23 mouse cellular contexts compared by ENCODE assay signal in the genomic region with DNA sequence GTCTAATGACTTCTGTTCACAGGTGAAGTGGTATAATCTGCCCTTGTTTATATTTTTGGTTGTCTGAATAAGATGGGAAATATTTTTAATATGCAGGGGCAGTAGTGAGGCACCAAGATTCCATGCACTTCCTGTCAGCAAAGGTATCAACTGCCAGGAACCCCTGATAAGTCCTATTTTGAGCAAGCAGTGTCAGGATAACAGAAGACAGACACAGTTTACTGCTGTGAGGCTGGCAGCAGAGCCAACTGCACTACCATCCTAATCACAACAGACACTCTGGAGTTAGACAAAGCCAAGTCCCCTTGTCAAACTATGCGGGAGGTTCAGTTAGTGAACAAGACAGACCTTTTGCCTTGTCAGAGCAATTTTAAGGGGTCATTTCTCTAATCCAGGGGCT. TPM values are rescaled to one million over a fixed set of nuclear protein-coding genes. Genes with fewer than 3 reads are reported as not detected.
DNase-seq lines count a peak whose midpoint lies in the region; ATAC-seq and TF ChIP-seq lines count a peak whose summit lies in the region.
"Had no signal": no experiment of that assay in that cellular context is flagged by ENCODE, and none has a peak within 500 bp of the region (broad histone marks: within the 10 kb centered on the region; RNA-seq: fewer than 3 reads in every experiment).

No protein-coding gene starts in this region.

- no peak for TF ChIP-seq POLR2A in MEL (IDR thresholded peaks at IDR 0.05; ENCODE audit: control insufficient read depth in 1 of 2, insufficient read depth in 1 of 2, low read depth in 1 of 2, low read length in 2 of 2, poor library complexity in 1 of 2)

- H3K27ac ChIP-seq in MEL (ENCODE audit: control insufficient read depth, low read depth, low read length): no peak overlapping the region
- H3K27ac ChIP-seq in heart, embryonic 12.5 days (ENCODE audit: poor library complexity, severe bottlenecking): peak overlapping the region; percentile 93
- H3K27ac ChIP-seq: forebrain, embryonic 10.5 days; hindbrain, embryonic 13.5 days; limb, embryonic 10.5 days; midbrain, embryonic 15.5 days had no signal

- no peaks in the 10 kb centered on the region for H3K79me2 ChIP-seq in MEL (ENCODE audit: control insufficient read depth, insufficient read depth, low read length, poor library complexity)

- H3K4me1 ChIP-seq in MEL (ENCODE audit: control insufficient read depth in 1 of 2, insufficient read depth in 2 of 2, low read length in 2 of 2): peaks cover 23 to 24% of the 10 kb centered on the region in 2 experiments; a peak in 3 of 4 replicates
- H3K4me1 ChIP-seq in heart, embryonic 12.5 days (replicated peaks): peaks cover 43% of the 10 kb centered on the region
- H3K4me1 ChIP-seq: midbrain, embryonic 15.5 days had no signal

- peak; percentile 28 for DNase-seq in MEL (ENCODE audit: low read depth, low spot score)
- peak; percentile 97 for DNase-seq in heart, adult 11 months
- DNase-seq in heart, postnatal 14 days: peak; percentile 23 to 41
- no peak for DNase-seq in adrenal gland, postnatal 25 days
- no peak for DNase-seq in gastrocnemius, postnatal 10 days
- DNase-seq in retina, postnatal 1 day: no peak
- DNase-seq: adrenal gland, postnatal 10 days; cerebellum, adult 11-12 months; forebrain, postnatal 0 days; gastrocnemius, postnatal 14 days; kidney, adult 2 months; kidney, postnatal 14 days; liver, postnatal 0 days; lung, postnatal 14 days; thymus, postnatal 25 days had no signal

- peak; percentile 45 to 61; a peak in 2 of 4 replicates for TF ChIP-seq EP300 in MEL (IDR thresholded peaks at IDR 0.05; ENCODE audit: low read depth in 1 of 2, low read length in 2 of 2)

- 5% methylated on average over 1 of the region's 1 CpGs for WGBS in heart, embryonic 12.5 days

- H3K9me3 ChIP-seq in MEL (replicated peaks; ENCODE audit: insufficient read depth, low read length): no peaks in the 10 kb centered on the region
- H3K9me3 ChIP-seq in heart, embryonic 12.5 days (replicated peaks): no peaks in the 10 kb centered on the region
- H3K9me3 ChIP-seq: forebrain, embryonic 10.5 days; hindbrain, embryonic 13.5 days; limb, embryonic 10.5 days; megakaryocyte, embryonic 14.5 days; midbrain, embryonic 15.5 days had no signal

- H3K36me3 ChIP-seq in MEL (ENCODE audit: control insufficient read depth in 1 of 2, insufficient read depth in 2 of 2, low read length in 2 of 2): peaks cover 0 to 27% of the 10 kb centered on the region in 2 experiments; a peak in 2 of 4 replicates
- peaks cover 45% of the 10 kb centered on the region for H3K36me3 ChIP-seq in heart, embryonic 12.5 days
- H3K36me3 ChIP-seq: forebrain, embryonic 10.5 days; hindbrain, embryonic 13.5 days; limb, embryonic 10.5 days; midbrain, embryonic 15.5 days had no signal

- ATAC-seq in heart, embryonic 12.5 days (ENCODE audit: insufficient number of reproducible peaks, low FRiP score): peak; percentile 82
- ATAC-seq: forebrain, postnatal 0 days; inflammation-experienced regulatory T-cells, adult 6 months; liver, postnatal 0 days; midbrain, embryonic 15.5 days had no signal

- no peak for TF ChIP-seq CTCF in MEL (IDR thresholded peaks at IDR 0.05 in 2 of 3, conservative IDR thresholded peaks at IDR 0.05 in 1 of 3; ENCODE audit: control insufficient read depth in 1 of 3, insufficient read depth in 1 of 3, low read depth in 2 of 3, low read length in 3 of 3, poor library complexity in 1 of 3, severe bottlenecking in 1 of 3)

- H3K27me3 ChIP-seq in MEL (ENCODE audit: control insufficient read depth in 1 of 2, insufficient read depth in 2 of 2, low read length in 2 of 2): no peaks in the 10 kb centered on the region
- no peaks in the 10 kb centered on the region for H3K27me3 ChIP-seq in heart, embryonic 12.5 days (replicated peaks)
- H3K27me3 ChIP-seq: hindbrain, embryonic 13.5 days; midbrain, embryonic 15.5 days had no signal

- H3K4me2 ChIP-seq in heart, embryonic 12.5 days: peak overlapping the region; percentile 8; the same call in 1 of the 2 replicates
- H3K4me2 ChIP-seq: hindbrain, embryonic 13.5 days; midbrain, embryonic 15.5 days had no signal

- H3K9ac ChIP-seq in MEL (ENCODE audit: control insufficient read depth, low read depth, low read length, poor library complexity, severe bottlenecking): no peak overlapping the region
- no peak overlapping the region for H3K9ac ChIP-seq in heart, embryonic 12.5 days
- H3K9ac ChIP-seq: forebrain, postnatal 0 days; hindbrain, embryonic 13.5 days; liver, postnatal 0 days; midbrain, embryonic 15.5 days had no signal

- intact Hi-C loops in heart, postnatal 14 days (cut with DNase I): no loop called here

- no peak for TF ChIP-seq RAD21 in MEL (IDR thresholded peaks at IDR 0.05; ENCODE audit: low read depth, low read length)

- H3K4me3 ChIP-seq in MEL (ENCODE audit: control insufficient read depth in 1 of 2, insufficient read depth in 1 of 2, low read depth in 2 of 2, low read length in 2 of 2): no peak overlapping the region
- H3K4me3 ChIP-seq in heart, embryonic 12.5 days: no peak overlapping the region
- H3K4me3 ChIP-seq: forebrain, embryonic 10.5 days; hindbrain, embryonic 13.5 days; limb, embryonic 10.5 days; megakaryocyte, embryonic 14.5 days; midbrain, embryonic 15.5 days; myocyte had no signal

TF ChIP-seq in MEL, 35 proteins besides CTCF, POLR2A, EP300 and RAD21:
- TF ChIP-seq RCOR1 (IDR thresholded peaks at IDR 0.05; ENCODE audit: low read depth, low read length) (peak; percentile 56; the same call in 1 of the 2 replicates), TBP (IDR thresholded peaks at IDR 0.05; ENCODE audit: low read depth, low read length) (no peak), KAT2A (conservative IDR thresholded peaks at IDR 0.05; ENCODE audit: low read depth, low read length) (no peak), E2F4 (IDR thresholded peaks at IDR 0.05; ENCODE audit: borderline replicate concordance, low read depth, low read length) (no peak), ETS1 (IDR thresholded peaks at IDR 0.05; ENCODE audit: low read depth, low read length) (peak; percentile 61; the same call in 1 of the 2 replicates), USF1 (IDR thresholded peaks at IDR 0.05; ENCODE audit: low read depth, low read length) (no peak), POLR2AphosphoS2 (IDR thresholded peaks at IDR 0.05; ENCODE audit: low read length) (no peak), TCF12 (IDR thresholded peaks at IDR 0.05; ENCODE audit: low read depth, low read length) (peak; percentile 60; the same call in 1 of the 2 replicates), HCFC1 (IDR thresholded peaks at IDR 0.05; ENCODE audit: low read depth, low read length) (no peak), MEF2A (IDR thresholded peaks at IDR 0.05; ENCODE audit: extremely low read depth, insufficient replicate concordance, low read depth, low read length, poor library complexity, severe bottlenecking) (peak; percentile 76; the same call in 1 of the 2 replicates), MYB (IDR thresholded peaks at IDR 0.05; ENCODE audit: low read depth, low read length) (peak; percentile 31; the same call in 1 of the 2 replicates), CHD2 (IDR thresholded peaks at IDR 0.05; ENCODE audit: low read length) (no peak), SIN3A (IDR thresholded peaks at IDR 0.05; ENCODE audit: low read length) (peak; percentile 24; the same call in 1 of the 2 replicates)

RNA-seq across cellular contexts. Expression of a gene that starts 43.6 kb away (rescaled TPM):
- 0.54 and 0.72 TPM in 2 replicates for total RNA-seq in MEL (2012; rRNA removed)
- polyA plus RNA-seq in MEL (2012; ENCODE audit: insufficient read depth in 1 of 2, insufficient read length in 2 of 2, low read depth in 1 of 2, low replicate concordance in 2 of 2, missing spikeins in 1 of 2): 1 to 10 TPM in 1 of 2 experiments, not detected in 1; 2.2 TPM
- 131 and 133 TPM in 2 replicates for polyA plus RNA-seq in heart, embryonic 12.5 days (2016; fragmentation: Nextera tagmentation; extraction: Ambion mirVana)
- 100 to 1,000 TPM; 111 TPM for total RNA-seq in heart, postnatal 14 days (2021)
- total RNA-seq in adrenal gland, postnatal 25 days (2021): 2.0 and 2.2 TPM in 2 replicates
- total RNA-seq in gastrocnemius, postnatal 10 days (2021): 1 to 10 TPM; 1.0 to 1.2 TPM
- polyA plus RNA-seq: inflammation-experienced regulatory T-cells, adult 6 months had no signal

RNA-seq across cellular contexts. Expression of a gene that starts 46.1 kb away (rescaled TPM):
- 46.9 and 48.2 TPM in 2 replicates for total RNA-seq in MEL (2012; rRNA removed)
- polyA plus RNA-seq in MEL (2012; ENCODE audit: insufficient read depth in 1 of 2, insufficient read length in 2 of 2, low read depth in 1 of 2, low replicate concordance in 2 of 2, missing spikeins in 1 of 2): 10 to 100 TPM in 1 of 2 experiments, not detected in 1; 49.2 TPM
- polyA plus RNA-seq in heart, embryonic 12.5 days (2016; fragmentation: Nextera tagmentation; extraction: Ambion mirVana): 51.2 and 54.3 TPM in 2 replicates
- total RNA-seq in heart, postnatal 14 days (2021): 10 to 100 TPM; 27.1 to 27.8 TPM
- total RNA-seq in adrenal gland, postnatal 25 days (2021): 29.0 and 30.6 TPM in 2 replicates
- total RNA-seq in gastrocnemius, postnatal 10 days (2021): 10 to 100 TPM; 15.4 to 16.7 TPM

Comparison
In these comparisons a context has a peak if more than half of its experiments do, and no peak if none do; other contexts are left out.
1. DNase-seq: peak in MEL (single experiment), heart, adult 11 months (single experiment) and heart, postnatal 14 days (2 of 2); none in adrenal gland, postnatal 25 days (single experiment), gastrocnemius, postnatal 10 days (single experiment) and retina, postnatal 1 day (single experiment).
2. RNA of a gene that starts 43.6 kb away (total RNA-seq): 111 TPM in heart, postnatal 14 days; 2.0 to 2.2 TPM in adrenal gland, postnatal 25 days, 1.0 to 1.2 TPM in gastrocnemius, postnatal 10 days and 0.54 to 0.72 TPM in MEL; every median in the first group is over 10 times any median in the second.